Mouse (Mus musculus) liver, adult 2 months (tissue): ENCODE measurements around the gene Aqp5. TPM values are rescaled to one million over a fixed set of nuclear protein-coding genes. Genes with fewer than 3 reads are reported as not detected.

Source experiments
- DNase-seq: peaks from one replicate; pipeline ENCODE4 v3.0.0-alpha.2; 2011; ENCODE audit warnings: low read depth, low spot score; ENCODE audit errors: extremely low read depth
- H3K27ac ChIP-seq: fragments of 200-500 bp; replicated peaks from 2 replicates; pipeline ENCODE4 v1.5.1; 2012; ENCODE audit warnings: low read depth, mild to moderate bottlenecking, control low read depth, inconsistent platforms, low read length; ENCODE audit not compliant: insufficient read depth
- H3K27me3 ChIP-seq: fragments of 200-500 bp; 2 replicates; pipeline ENCODE4 v1.6.1; 2012; ENCODE audit warnings: mild to moderate bottlenecking, moderate library complexity, low read length, inconsistent platforms; ENCODE audit not compliant: control insufficient read depth, insufficient read depth
- H3K36me3 ChIP-seq: fragments of 200-500 bp; 2 replicates; pipeline ENCODE4 v1.6.1; 2012; ENCODE audit warnings: low read length, inconsistent platforms; ENCODE audit not compliant: control insufficient read depth, insufficient read depth
- H3K4me1 ChIP-seq: fragments of 200-500 bp; 2 replicates; pipeline ENCODE4 v1.6.1; 2011; ENCODE audit warnings: low read length; ENCODE audit not compliant: control insufficient read depth, insufficient read depth
- H3K4me3 ChIP-seq: fragments of 200-500 bp; 2 replicates; pipeline ENCODE4 v1.5.1; 2011; ENCODE audit warnings: low read depth, mild to moderate bottlenecking, control low read depth, low read length, moderate library complexity; ENCODE audit not compliant: insufficient read depth
- H3K79me2 ChIP-seq: fragments of 200-500 bp; 2 replicates; pipeline ENCODE4 v1.6.1; 2012; ENCODE audit warnings: inconsistent platforms, mild to moderate bottlenecking, low read length, moderate library complexity; ENCODE audit not compliant: control insufficient read depth, insufficient read depth
- H3K9ac ChIP-seq: fragments of 200-500 bp; 2 replicates; pipeline ENCODE4 v1.6.1; 2012; ENCODE audit warnings: low read depth, mild to moderate bottlenecking, control low read depth, inconsistent platforms, low read length
- CTCF ChIP-seq: fragments of 200-500 bp; IDR thresholded peaks from 2 replicates; pipeline ENCODE4 v1.5.1; 2011; ENCODE audit warnings: low read depth, low read length, control low read depth
- POLR2A ChIP-seq: fragments of 200-500 bp; IDR thresholded peaks from 2 replicates; pipeline ENCODE4 v1.6.1; 2011; ENCODE audit warnings: low read length, control low read depth; ENCODE audit not compliant: insufficient read depth; ENCODE audit errors: extremely low read depth
- WGBS: fragments of 180-500 bp; shearing (Covaris S2); methylation state at CpG from one replicate; pipeline ENCODE4 v1.1.7; 2018; 5-methylcytosine and 5-hydroxymethylcytosine counted together
- polyA plus RNA-seq: library from polyadenylated mRNA; depleted of rRNA; stranded (reverse); fragments of >200 nt; gene quantifications from 2 replicates; pipeline ENCODE4 v1.2.3, GENCODE M21; 2012
- total RNA-seq: library from RNA; depleted of rRNA; stranded (reverse); fragments of >200 nt; gene quantifications from 2 replicates; pipeline ENCODE4 v1.2.3, GENCODE M21; 2014

Aqp5 gene
- total and polyA plus RNA-seq, 2 experiments, result 0.46 TPM; not detected in 1

- H3K27ac ChIP-seq, result no peak overlapping the region
- WGBS, result 6% methylated on average over 54 of the region's 54 CpGs
- peaks cover 10% of the 10 kb centered on the region for H3K27me3 ChIP-seq
- peak; percentile 14 for DNase-seq
- H3K4me3 ChIP-seq, result no peak overlapping the region; the same call in 1 of the 2 replicates
- H3K36me3 ChIP-seq, result no peaks in the 10 kb centered on the region
- no peaks in the 10 kb centered on the region for H3K4me1 ChIP-seq
- H3K79me2 ChIP-seq, result no peaks in the 10 kb centered on the region
- TF ChIP-seq CTCF (no peak), POLR2A (no peak)
- H3K9ac ChIP-seq, result no peak overlapping the region
Observed at GRCm38 (mm10) chr15:99583463-99584344, 6.9 kb upstream of the Aqp5 start.

GRCm38 (mm10) chr15:99584407-99585202, 6.0 kb upstream of the Aqp5 start:
- WGBS, result 6% methylated on average over 24 of the region's 24 CpGs
- Histone ChIP-seq H3K4me3 (peak overlapping the region; percentile 35; the same call in 1 of the 2 replicates), H3K36me3 (no peaks in the 10 kb centered on the region), H3K27ac (no peak overlapping the region), H3K9ac (no peak overlapping the region), H3K79me2 (no peaks in the 10 kb centered on the region), H3K4me1 (no peaks in the 10 kb centered on the region), H3K27me3 (peaks cover 10% of the 10 kb centered on the region)
- no peak for DNase-seq
- TF ChIP-seq POLR2A (no peak), CTCF (no peak)

GRCm38 (mm10) chr15:99585741-99586140, 4.8 kb upstream of the Aqp5 start:
- WGBS, result 66% methylated on average over 6 of the region's 6 CpGs
- Histone ChIP-seq H3K27ac (no peak overlapping the region), H3K4me3 (no peak overlapping the region), H3K9ac (no peak overlapping the region), H3K36me3 (no peaks in the 10 kb centered on the region), H3K79me2 (no peaks in the 10 kb centered on the region), H3K4me1 (no peaks in the 10 kb centered on the region), H3K27me3 (peaks cover 17% of the 10 kb centered on the region)
- no peak for DNase-seq
- no peak for TF ChIP-seq CTCF
- no peak for TF ChIP-seq POLR2A

DNA sequence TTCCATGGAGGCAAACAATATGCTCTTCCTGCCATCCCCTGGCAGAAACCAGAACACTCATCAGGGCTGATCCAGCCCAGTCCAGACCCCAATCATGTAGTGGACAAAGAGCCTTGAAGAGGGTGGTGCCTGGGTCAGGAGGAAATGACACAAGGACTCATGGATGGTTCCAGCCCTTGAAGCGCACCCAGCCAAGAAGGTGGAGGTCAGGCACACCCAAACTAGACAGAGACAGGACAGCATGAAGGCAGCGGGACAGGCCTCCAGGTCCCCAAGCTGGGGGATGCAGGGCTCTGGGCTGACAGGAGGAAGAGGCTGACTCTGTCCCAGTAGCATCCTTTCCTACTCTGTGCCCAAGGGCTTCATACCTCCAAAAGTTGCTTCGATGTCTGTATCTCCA, 4.1 kb upstream of the Aqp5 start:
- no peak for TF ChIP-seq CTCF
- no peak for TF ChIP-seq POLR2A
- Histone ChIP-seq H3K9ac (no peak overlapping the region), H3K27ac (no peak overlapping the region), H3K4me3 (no peak overlapping the region), H3K4me1 (no peaks in the 10 kb centered on the region), H3K79me2 (no peaks in the 10 kb centered on the region), H3K36me3 (no peaks in the 10 kb centered on the region), H3K27me3 (peaks cover 22% of the 10 kb centered on the region)
- 94% methylated on average over 3 of the region's 3 CpGs for WGBS
- DNase-seq, result no peak

DNA sequence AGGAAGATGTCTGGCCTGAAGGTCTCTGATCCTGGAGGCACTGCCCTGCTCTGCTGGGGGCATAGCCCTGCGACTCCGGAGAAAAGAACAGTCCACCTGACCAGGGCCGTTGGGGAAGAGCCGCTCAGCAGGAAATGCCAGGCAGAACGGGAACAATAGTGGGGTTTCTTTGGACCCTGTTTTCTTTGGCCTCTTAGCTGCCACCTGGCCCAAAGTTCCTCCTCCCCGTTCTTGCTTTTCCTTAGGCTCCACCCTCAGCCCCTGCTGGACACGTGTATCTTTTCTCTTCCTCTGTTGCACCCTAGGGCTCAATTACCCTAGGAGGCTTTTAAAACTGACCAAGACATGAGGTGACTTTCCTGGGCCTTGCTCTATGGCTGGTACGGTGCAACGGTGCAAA, 1.3 kb upstream of the Aqp5 start:
- no peak overlapping the region for H3K9ac ChIP-seq
- no peak overlapping the region for H3K27ac ChIP-seq
- TF ChIP-seq CTCF (no peak), POLR2A (no peak)
- no peaks in the 10 kb centered on the region for H3K79me2 ChIP-seq
- 20% methylated on average over 9 of the region's 9 CpGs for WGBS
- DNase-seq, result no peak
- no peak overlapping the region for H3K4me3 ChIP-seq
- no peaks in the 10 kb centered on the region for H3K4me1 ChIP-seq
- peaks cover 16% of the 10 kb centered on the region; the same call in 1 of the 2 replicates for H3K27me3 ChIP-seq
- H3K36me3 ChIP-seq, result no peaks in the 10 kb centered on the region

DNA sequence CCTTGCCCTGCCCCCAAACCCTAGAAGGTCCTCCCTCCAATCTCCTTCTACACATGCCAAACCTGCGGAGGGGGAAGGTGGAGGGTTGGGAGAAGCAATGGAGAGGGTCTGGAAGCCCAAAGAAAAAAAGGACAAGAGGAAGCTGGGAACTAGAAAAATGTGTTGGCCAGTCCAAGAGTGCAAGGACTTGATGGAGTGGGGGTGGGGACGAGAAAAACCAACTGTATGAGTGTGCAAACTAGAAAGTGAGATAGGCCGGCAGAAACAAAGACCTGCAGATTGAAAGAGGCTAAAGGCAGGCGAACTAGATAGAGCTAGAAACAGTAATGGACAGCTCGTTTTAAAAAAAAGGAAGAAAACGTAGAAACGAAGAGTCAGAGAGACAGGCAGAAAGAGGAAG, 878 bp upstream of the Aqp5 start:
- H3K9ac ChIP-seq, result no peak overlapping the region
- H3K4me3 ChIP-seq, result no peak overlapping the region
- DNase-seq, result no peak
- WGBS, result 29% methylated on average over 7 of the region's 7 CpGs
- peaks cover 15% of the 10 kb centered on the region; the same call in 1 of the 2 replicates for H3K27me3 ChIP-seq
- no peaks in the 10 kb centered on the region for H3K36me3 ChIP-seq
- H3K27ac ChIP-seq, result no peak overlapping the region
- H3K4me1 ChIP-seq, result no peaks in the 10 kb centered on the region
- TF ChIP-seq POLR2A, result no peak
- TF ChIP-seq CTCF, result no peak
- no peaks in the 10 kb centered on the region for H3K79me2 ChIP-seq
